Mouse (Mus musculus): ENCODE results near the gene Zcchc24.

- TF ChIP-seq CTCF (IDR thresholded peaks at IDR 0.05; ENCODE audit: low read depth, low read length) = no peak
- TF ChIP-seq TAL1 (conservative IDR thresholded peaks at IDR 0.05; ENCODE audit: low read depth, low read length) = no peak
- TF ChIP-seq GATA1 (IDR thresholded peaks at IDR 0.05; ENCODE audit: borderline replicate concordance, low read length) = no peak
These were observed 72.5 kb downstream of the Zcchc24 start for GRCm38 (mm10) chr14:25696356-25696755.

Data from G1E (cell line).